Mouse (Mus musculus): ENCODE measurements around the gene S100pbp. TPM values are rescaled to one million over a fixed set of nuclear protein-coding genes. Genes with fewer than 3 reads are reported as not detected.

The S100pbp gene
- polyA plus RNA-seq, 1 experiment from 2014 or later = 14.5 TPM

DNA sequence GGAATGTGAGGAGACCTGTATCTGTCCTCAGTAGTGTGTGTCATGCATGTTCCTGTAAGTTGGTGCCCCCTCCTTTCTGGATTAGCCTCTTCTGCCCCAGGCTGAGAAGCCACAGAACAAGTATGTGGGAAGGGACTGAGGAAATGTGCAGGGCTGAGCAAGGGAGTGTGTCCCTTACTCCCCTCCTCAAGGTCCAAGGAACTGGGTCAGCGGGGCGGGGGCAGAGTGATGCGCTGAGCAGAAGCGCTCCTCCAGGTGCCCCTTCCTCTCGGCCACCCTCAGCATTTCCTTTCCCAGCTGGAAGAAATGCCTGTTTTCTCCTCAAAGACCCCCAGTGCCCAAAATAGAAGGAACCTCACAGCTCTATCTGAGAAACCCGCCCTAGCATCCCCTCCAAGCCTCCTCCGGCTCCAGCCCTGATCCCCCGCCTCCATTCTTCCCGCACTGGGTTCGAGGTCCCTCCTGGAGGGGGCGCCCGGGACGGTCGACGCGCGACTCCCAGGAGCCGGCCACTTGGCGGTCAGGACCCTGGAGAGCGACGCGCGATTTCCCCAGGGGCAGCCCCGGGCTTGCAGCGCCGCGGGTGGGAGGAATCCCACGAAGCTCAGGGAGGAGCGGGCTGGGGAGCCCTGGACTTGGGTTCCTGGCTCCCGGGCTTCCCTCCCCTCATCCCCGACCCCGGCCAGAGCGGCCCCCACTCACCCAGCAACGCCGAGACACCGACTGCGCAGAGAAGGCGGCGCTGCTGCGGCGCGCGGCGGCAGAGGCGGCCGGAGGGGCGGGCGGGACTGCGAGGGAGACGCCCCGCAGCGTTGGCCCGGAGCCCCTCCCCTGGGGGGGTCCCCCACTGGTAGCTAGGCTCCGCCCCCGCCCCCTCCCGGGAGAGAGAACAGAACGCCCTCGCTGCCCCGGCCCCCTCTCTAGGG is 68.7 kb downstream of the S100pbp start:
- under 1% methylated on average over 44 of the region's 59 CpGs for WGBS
- DNase-seq (ENCODE audit: low spot score) = peak; percentile 79
- Histone ChIP-seq H3K9ac (ENCODE audit: low read depth, low read length) (no peak overlapping the region), H3K9me3 (replicated peaks; ENCODE audit: low read length) (no peaks in the 10 kb centered on the region), H3K27me3 (ENCODE audit: insufficient read depth, low read length) (peaks cover 7% of the 10 kb centered on the region), H3K4me1 (replicated peaks; ENCODE audit: insufficient read depth, low read length) (peaks cover 6% of the 10 kb centered on the region; the same call in 1 of the 2 replicates), H3K27ac (no peak overlapping the region), H3K36me3 (ENCODE audit: insufficient read depth, low read length) (no peaks in the 10 kb centered on the region), H3K4me2 (ENCODE audit: low read length) (peak overlapping the region; percentile 75), H3K4me3 (replicated peaks; ENCODE audit: low read depth, low read length) (peak overlapping the region; percentile 34)
- peak; percentile 61 for ATAC-seq (replicated peaks; ENCODE audit: low FRiP score, low read depth)
- TF ChIP-seq CTCF (IDR thresholded peaks at IDR 0.05; ENCODE audit: low read depth) = peak; percentile 59

DNA sequence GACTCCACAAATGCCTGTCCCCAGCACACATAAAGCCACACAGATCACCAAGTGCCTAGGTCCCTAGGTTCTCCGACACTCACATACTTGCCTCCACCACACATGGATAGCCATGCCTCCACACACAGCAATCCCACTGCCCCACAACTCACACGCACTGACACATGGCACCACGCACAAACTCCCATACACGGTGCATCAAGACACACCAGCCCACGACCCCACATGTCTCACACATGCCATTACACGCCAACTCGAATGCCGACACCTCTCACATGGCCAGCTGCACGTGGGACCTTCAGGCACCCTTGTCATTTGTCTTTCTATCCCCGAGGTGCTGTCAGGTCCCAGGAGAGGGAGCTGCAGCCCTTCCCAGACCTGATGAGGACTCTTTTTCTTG is 69.8 kb downstream of the S100pbp start:
- Histone ChIP-seq H3K9ac (ENCODE audit: low read depth, low read length) (no peak overlapping the region), H3K36me3 (ENCODE audit: insufficient read depth, low read length) (no peaks in the 10 kb centered on the region), H3K4me3 (replicated peaks; ENCODE audit: low read depth, low read length) (no peak overlapping the region), H3K27ac (no peak overlapping the region), H3K27me3 (ENCODE audit: insufficient read depth, low read length) (peaks cover 7% of the 10 kb centered on the region), H3K4me1 (replicated peaks; ENCODE audit: insufficient read depth, low read length) (no peaks in the 10 kb centered on the region; the same call in 1 of the 2 replicates), H3K9me3 (replicated peaks; ENCODE audit: low read length) (no peaks in the 10 kb centered on the region), H3K4me2 (ENCODE audit: low read length) (no peak overlapping the region)
- 73% methylated on average over 10 of the region's 10 CpGs for WGBS
- no peak for DNase-seq (ENCODE audit: low spot score)
- TF ChIP-seq CTCF (IDR thresholded peaks at IDR 0.05; ENCODE audit: low read depth) = no peak
- no peak for ATAC-seq (replicated peaks; ENCODE audit: low FRiP score, low read depth)

DNA sequence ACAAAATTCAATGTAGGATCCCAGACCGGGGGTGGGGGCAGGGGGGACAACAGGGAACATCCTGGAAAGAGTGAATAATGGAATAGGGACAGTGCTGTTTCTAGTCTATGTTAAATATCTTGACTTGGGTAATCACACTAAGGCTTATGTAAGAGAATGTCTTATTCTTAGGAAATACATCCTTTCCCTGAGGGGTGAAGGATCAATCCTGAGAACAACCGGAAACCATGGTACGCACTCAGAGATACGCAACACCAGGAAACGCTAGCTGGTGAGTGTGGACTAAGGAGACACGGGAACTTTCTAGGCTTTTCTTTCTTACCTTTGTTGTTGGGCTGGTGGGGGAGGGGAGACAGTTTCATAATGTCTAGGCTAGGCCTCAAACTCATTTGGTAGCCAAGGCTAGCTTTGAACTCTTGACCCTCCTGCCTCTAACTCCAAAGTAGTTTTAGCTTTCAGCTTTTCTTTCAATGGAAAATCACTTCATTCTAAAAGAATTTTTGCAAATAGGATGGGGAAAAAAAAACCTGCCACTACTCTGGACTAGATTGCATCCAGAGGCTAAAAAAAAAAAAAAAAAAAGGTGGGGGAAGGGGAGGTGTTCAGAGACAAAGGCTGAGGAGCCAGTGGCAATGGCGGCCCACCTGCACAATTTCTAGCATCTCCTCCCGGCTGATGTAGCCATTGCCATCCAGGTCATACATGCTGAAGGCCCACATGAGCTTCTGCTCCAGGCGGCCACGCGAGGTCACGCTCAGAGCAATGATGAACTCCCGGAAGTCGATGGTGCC is 71.6 kb downstream of the S100pbp start:
- Histone ChIP-seq H3K27me3 (ENCODE audit: insufficient read depth, low read length) (peaks cover 4% of the 10 kb centered on the region; the same call in 1 of the 2 replicates), H3K4me2 (ENCODE audit: low read length) (no peak overlapping the region), H3K9ac (ENCODE audit: low read depth, low read length) (no peak overlapping the region), H3K4me3 (replicated peaks; ENCODE audit: low read depth, low read length) (no peak overlapping the region), H3K27ac (no peak overlapping the region), H3K9me3 (replicated peaks; ENCODE audit: low read length) (no peaks in the 10 kb centered on the region), H3K36me3 (ENCODE audit: insufficient read depth, low read length) (no peaks in the 10 kb centered on the region), H3K4me1 (replicated peaks; ENCODE audit: insufficient read depth, low read length) (no peaks in the 10 kb centered on the region; the same call in 1 of the 2 replicates)
- WGBS = 82% methylated on average over 14 of the region's 14 CpGs
- TF ChIP-seq CTCF (IDR thresholded peaks at IDR 0.05; ENCODE audit: low read depth) = no peak
- DNase-seq (ENCODE audit: low spot score) (no peak), ATAC-seq (replicated peaks; ENCODE audit: low FRiP score, low read depth) (no peak)

DNA sequence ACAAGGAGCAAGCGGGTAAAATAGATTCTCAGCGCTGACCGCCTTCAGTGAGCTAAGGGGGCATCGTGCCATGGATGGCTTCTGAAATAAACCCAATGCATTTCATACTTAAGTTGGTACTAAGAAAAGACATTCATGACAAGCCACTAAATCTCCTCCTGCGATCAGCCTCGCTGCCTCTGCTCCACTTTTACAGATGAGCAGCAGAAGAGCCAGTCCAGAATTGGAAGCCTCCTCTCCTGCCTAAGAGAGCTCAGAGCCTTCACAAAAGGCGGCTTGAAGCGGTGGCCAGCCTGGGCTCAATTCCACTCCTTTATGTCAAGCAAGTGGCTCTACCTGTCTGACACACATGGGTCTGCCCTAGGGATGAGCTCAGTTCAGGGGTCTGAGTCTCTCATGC is 72.8 kb downstream of the S100pbp start:
- no peak overlapping the region for H3K27ac ChIP-seq
- no peak for ATAC-seq (replicated peaks; ENCODE audit: low FRiP score, low read depth)
- no peak overlapping the region for H3K9ac ChIP-seq (ENCODE audit: low read depth, low read length)
- DNase-seq (ENCODE audit: low spot score) = no peak
- H3K9me3 ChIP-seq (replicated peaks; ENCODE audit: low read length) = no peaks in the 10 kb centered on the region
- H3K4me2 ChIP-seq (ENCODE audit: low read length) = no peak overlapping the region
- H3K27me3 ChIP-seq (ENCODE audit: insufficient read depth, low read length) = 0 out of 2 replicates have a peak, but pooled peaks cover 4% of the 10 kb centered on the region
- no peak overlapping the region for H3K4me3 ChIP-seq (replicated peaks; ENCODE audit: low read depth, low read length)
- peaks cover 6% of the 10 kb centered on the region; the same call in 1 of the 2 replicates for H3K4me1 ChIP-seq (replicated peaks; ENCODE audit: insufficient read depth, low read length)
- WGBS = 91% methylated on average over 8 of the region's 8 CpGs
- TF ChIP-seq CTCF (IDR thresholded peaks at IDR 0.05; ENCODE audit: low read depth) = no peak
- H3K36me3 ChIP-seq (ENCODE audit: insufficient read depth, low read length) = no peaks in the 10 kb centered on the region

DNA sequence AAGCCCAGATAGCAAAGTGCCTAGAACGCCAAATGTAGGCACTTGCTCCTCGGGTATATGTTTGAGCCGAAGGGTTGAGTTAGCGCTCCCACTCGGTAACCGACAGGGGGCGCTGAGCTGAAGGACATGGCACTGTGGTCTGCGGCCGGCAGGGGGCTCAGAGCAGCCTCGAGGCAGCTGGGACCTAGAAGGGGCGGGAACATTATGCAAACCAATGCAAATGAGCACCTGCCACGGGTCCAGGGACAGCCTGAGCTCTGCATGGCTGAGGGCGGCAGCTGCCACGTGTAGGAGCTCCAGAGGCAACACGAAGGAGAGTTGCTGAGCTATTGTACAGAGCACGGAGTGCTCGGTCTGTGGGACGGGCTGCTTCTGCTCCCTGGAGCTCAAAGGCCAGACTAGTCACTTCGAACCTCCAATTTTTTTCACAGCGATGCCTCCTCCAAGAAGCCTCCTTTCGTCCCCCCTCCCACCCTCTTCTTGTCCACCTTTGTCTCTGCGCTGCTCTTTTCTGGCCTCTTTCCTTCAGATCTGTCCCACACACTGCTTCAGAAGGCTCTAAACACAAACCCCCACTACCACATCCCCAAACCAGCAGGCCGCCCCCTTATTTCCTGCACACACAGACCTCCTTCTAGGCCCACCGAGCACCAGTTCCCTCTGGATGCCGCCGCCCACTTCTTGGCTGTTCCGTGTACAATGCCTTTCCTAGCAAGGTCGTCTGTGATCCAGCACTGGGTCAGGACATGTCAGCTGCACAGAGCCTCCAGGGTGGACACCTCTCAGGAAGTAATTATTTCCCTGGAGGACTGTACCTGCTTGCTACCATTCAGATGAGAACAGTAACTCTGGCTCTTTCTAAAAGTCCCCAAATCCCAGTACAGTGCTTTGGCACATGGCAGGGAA is 76.2 kb downstream of the S100pbp start:
- DNase-seq (ENCODE audit: low spot score) = peak; percentile 92
- H3K4me3 ChIP-seq (replicated peaks; ENCODE audit: low read depth, low read length) = no peak overlapping the region
- H3K27ac ChIP-seq = no peak overlapping the region
- no peaks in the 10 kb centered on the region for H3K9me3 ChIP-seq (replicated peaks; ENCODE audit: low read length)
- H3K27me3 ChIP-seq (ENCODE audit: insufficient read depth, low read length) = no peaks in the 10 kb centered on the region
- H3K9ac ChIP-seq (ENCODE audit: low read depth, low read length) = no peak overlapping the region
- peaks cover 6% of the 10 kb centered on the region; the same call in 1 of the 2 replicates for H3K4me1 ChIP-seq (replicated peaks; ENCODE audit: insufficient read depth, low read length)
- ATAC-seq (replicated peaks; ENCODE audit: low FRiP score, low read depth) = peak; percentile 75
- H3K36me3 ChIP-seq (ENCODE audit: insufficient read depth, low read length) = no peaks in the 10 kb centered on the region
- TF ChIP-seq CTCF (IDR thresholded peaks at IDR 0.05; ENCODE audit: low read depth) = peak; percentile 99
- WGBS = 30% methylated on average over 28 of the region's 28 CpGs
- H3K4me2 ChIP-seq (ENCODE audit: low read length) = no peak overlapping the region

All from kidney, postnatal 0 days (tissue).